Mouse (Mus musculus) bone marrow macrophage, adult 2 months (primary cell): Measurements from ENCODE around the gene Bcl2.

ENCODE experiments used
- CTCF ChIP-seq: IDR thresholded peaks from 2 replicates; pipeline ENCODE4 v1.5.1; 2012; ENCODE audit warnings: low read depth, mild to moderate bottlenecking, low read length, moderate library complexity
- POLR2A ChIP-seq: IDR thresholded peaks from 2 replicates; pipeline ENCODE4 v1.6.1; 2012; ENCODE audit warnings: mild to moderate bottlenecking, low read depth, low read length, borderline replicate concordance

DNA sequence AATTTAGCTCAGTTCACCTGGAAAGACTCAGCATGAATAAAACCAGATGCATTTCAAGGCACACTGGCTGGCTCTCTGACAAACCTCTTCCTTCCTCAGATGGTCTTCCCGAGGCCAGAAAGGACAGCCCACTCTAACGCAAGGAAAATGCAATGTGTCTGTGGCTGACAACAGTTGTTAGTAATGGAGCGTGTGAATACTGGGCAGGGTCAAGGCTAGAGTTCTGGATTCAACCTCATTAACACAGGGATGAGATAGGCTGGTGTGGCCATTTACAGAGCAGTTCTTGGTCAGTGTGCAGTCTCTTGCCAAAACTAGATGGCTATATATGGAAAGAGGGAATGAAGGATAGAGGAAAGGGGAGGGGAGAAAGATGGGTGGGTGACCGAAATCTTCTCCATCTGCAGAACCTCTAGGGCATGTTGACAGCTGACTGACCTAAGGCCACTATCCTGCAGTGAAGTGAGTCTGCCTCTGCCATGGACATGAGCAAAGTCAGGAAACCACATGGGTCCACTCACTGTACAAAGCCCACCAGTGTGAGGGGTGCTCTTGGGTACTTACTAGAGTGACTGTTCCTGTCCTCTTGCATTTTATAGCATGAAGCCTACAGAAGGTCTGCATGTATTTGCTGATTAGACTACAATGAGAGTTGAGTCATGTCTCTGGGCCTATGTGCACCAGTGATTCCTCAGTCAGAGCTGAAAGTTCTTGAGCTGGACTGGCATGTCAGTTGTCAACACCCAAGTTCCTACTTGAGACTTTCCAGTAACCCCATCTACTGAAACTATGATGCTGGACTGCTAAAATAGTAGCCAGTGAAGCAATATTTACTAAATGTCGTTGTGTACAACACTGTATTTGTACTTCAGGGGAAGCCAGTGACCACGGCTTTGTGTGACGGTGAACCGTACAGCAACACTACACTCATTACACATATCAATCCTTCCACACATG, 159.9 kb downstream of the Bcl2 start:
- TF ChIP-seq POLR2A (no peak), CTCF (no peak)
